Mouse (Mus musculus) midbrain, embryonic 13.5 days (tissue): ENCODE results near the gene Pxylp1. TPM values are rescaled to one million over a fixed set of nuclear protein-coding genes. Genes with fewer than 3 reads are reported as not detected.

Experiments used
- ATAC-seq: fragments of 200-750 bp; cut with Nextera tagmentation; 2 replicates; pipeline ENCODE4 v1.8.0; 2017; ENCODE audit warnings: mild to moderate bottlenecking, moderate TSS enrichment, moderate library complexity
- H3K27ac ChIP-seq: fragments of 300-500 bp; sonication (generic); 2 replicates; pipeline ENCODE4 v1.5.1; 2015; ENCODE audit warnings: inconsistent platforms, mild to moderate bottlenecking, moderate library complexity
- H3K27me3 ChIP-seq: fragments of 300-500 bp; sonication (generic); 2 replicates; pipeline ENCODE4 v1.6.1; 2015; ENCODE audit warnings: mild to moderate bottlenecking, inconsistent platforms
- H3K36me3 ChIP-seq: fragments of 300-500 bp; sonication (generic); 2 replicates; pipeline ENCODE4 v1.6.1; 2015; ENCODE audit warnings: mild to moderate bottlenecking, inconsistent platforms
- H3K4me1 ChIP-seq: fragments of 300-500 bp; sonication (generic); replicated peaks from 2 replicates; pipeline ENCODE4 v1.6.1; 2015; ENCODE audit warnings: inconsistent platforms
- H3K4me2 ChIP-seq: fragments of 300-500 bp; sonication (generic); replicated peaks from 2 replicates; pipeline ENCODE4 v1.6.1; 2015; ENCODE audit warnings: moderate library complexity, mild to moderate bottlenecking, inconsistent platforms
- H3K4me3 ChIP-seq: fragments of 300-500 bp; sonication (generic); replicated peaks from 2 replicates; pipeline ENCODE4 v1.5.1; 2015; ENCODE audit warnings: mild to moderate bottlenecking, inconsistent platforms
- H3K9ac ChIP-seq: fragments of 300-500 bp; sonication (generic); replicated peaks from 2 replicates; pipeline ENCODE4 v1.6.1; 2015; ENCODE audit warnings: mild to moderate bottlenecking, inconsistent platforms
- H3K9me3 ChIP-seq: fragments of 300-500 bp; sonication (generic); 2 replicates; pipeline ENCODE4 v1.6.1; 2016; ENCODE audit warnings: mild to moderate bottlenecking, inconsistent platforms
- WGBS: fragments of 180-500 bp; shearing (Covaris S2); methylation state at CpG from one replicate; pipeline ENCODE4 v1.1.7; 2015; 5-methylcytosine and 5-hydroxymethylcytosine counted together
- polyA plus RNA-seq: library from polyadenylated mRNA; unstranded; fragments of >200 nt; fragmentation: Nextera tagmentation; extraction: Ambion mirVana; gene quantifications from 2 replicates; pipeline ENCODE4 v1.2.1, GENCODE M21; 2015

The Pxylp1 gene
- polyA plus RNA-seq, 1 experiment from 2014 or later: 63.6 TPM

DNA sequence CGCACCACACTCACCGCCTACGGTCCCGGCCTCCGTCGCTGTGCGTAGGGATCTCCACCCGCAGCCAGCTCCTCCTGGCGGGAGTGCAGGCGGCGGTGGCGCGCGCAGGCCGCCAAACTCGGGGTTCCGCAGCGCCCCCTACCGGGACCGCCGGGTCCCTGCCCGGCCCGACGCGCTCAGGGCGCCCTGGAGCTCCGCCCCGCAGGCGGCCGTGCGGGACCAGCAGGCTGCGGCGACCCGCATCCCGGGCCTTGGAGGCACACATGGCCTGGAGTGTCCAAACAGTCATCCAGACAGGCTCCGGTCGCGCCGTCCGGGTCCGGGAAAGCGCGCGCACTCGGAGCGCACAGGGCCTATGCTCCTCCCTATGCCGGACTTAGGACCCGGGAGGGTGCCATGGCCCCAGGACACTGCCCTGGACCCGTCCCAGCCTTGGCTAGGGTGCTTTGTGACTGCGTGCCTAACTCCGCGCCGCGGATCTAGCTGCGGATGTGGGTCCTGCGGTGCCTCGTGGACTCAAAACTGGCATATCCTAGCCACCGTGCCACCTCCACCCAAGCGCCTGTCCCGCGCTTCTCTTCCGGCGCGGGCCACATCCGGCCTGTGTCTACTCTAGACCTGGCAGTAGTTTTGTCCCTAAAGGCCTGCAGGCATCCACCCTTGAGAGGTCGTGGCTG, 3.0 kb downstream of the Pxylp1 start:
- no peaks in the 10 kb centered on the region for H3K9me3 ChIP-seq
- peak overlapping the region; percentile 74 for H3K27ac ChIP-seq
- peak overlapping the region; percentile 90 for H3K9ac ChIP-seq
- peak overlapping the region; percentile 74 for H3K4me3 ChIP-seq
- no peaks in the 10 kb centered on the region for H3K36me3 ChIP-seq
- peak; percentile 84 for ATAC-seq
- H3K4me1 ChIP-seq: peaks cover 86% of the 10 kb centered on the region
- peaks cover 6% of the 10 kb centered on the region for H3K27me3 ChIP-seq
- H3K4me2 ChIP-seq: peak overlapping the region; percentile 95
- WGBS: 1% methylated on average over 66 of the region's 66 CpGs

DNA sequence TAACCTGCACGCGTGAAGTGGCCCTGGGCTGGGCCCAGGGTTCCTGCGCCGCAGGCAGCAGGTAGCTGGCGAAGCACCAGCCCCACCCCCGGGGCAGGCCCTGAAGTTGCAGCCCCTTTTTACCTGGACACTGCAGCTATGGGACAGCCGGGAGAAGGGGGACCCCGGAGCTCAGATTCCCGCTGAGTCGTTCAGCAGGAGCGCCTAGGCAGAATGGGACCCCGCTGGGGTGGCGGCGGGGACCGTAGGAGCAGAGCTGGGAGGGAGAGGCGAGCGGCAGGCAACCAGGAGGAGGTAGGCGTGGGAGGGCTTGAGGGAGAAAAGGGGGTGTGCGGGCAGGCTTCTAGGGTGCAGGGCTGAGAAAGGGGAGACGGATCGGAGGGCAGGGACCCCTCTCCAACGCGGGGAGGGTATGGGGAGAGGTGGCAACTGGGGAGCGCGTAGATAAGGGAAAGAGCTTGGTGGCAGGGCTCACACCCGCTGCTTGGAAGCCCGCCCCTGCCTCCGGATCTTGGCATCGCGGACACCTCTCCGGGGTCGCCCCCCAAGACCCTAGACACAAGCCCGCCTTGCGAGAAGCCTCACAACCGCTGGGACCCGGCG, 3.6 kb downstream of the Pxylp1 start:
- Histone ChIP-seq H3K9me3 (no peaks in the 10 kb centered on the region), H3K4me2 (peak overlapping the region; percentile 95), H3K27ac (peak overlapping the region; percentile 74), H3K4me1 (peaks cover 90% of the 10 kb centered on the region), H3K27me3 (peaks cover 6% of the 10 kb centered on the region), H3K36me3 (no peaks in the 10 kb centered on the region), H3K9ac (peak overlapping the region; percentile 90), H3K4me3 (peak overlapping the region; percentile 74)
- WGBS: under 1% methylated on average over 37 of the region's 37 CpGs
- ATAC-seq: peak; percentile 6

- Histone ChIP-seq H3K4me2 (peak overlapping the region; percentile 95), H3K9ac (peak overlapping the region; percentile 90), H3K4me3 (peak overlapping the region; percentile 74), H3K27me3 (peaks cover 6% of the 10 kb centered on the region), H3K4me1 (peaks cover 90% of the 10 kb centered on the region), H3K27ac (peak overlapping the region; percentile 21; the same call in 1 of the 2 replicates), H3K9me3 (no peaks in the 10 kb centered on the region), H3K36me3 (no peaks in the 10 kb centered on the region)
- WGBS: 5% methylated on average over 6 of the region's 6 CpGs
- peak; percentile 39 for ATAC-seq
Measured at GRCm38 (mm10) chr9:96887954-96888353, 4.5 kb downstream of the Pxylp1 start.

- peak overlapping the region; percentile 21; the same call in 1 of the 2 replicates for H3K27ac ChIP-seq
- ATAC-seq: no peak
- peak overlapping the region; percentile 74 for H3K4me3 ChIP-seq
- peaks cover 6% of the 10 kb centered on the region for H3K27me3 ChIP-seq
- peaks cover 90% of the 10 kb centered on the region for H3K4me1 ChIP-seq
- peak overlapping the region; percentile 90 for H3K9ac ChIP-seq
- peak overlapping the region; percentile 95 for H3K4me2 ChIP-seq
- H3K9me3 ChIP-seq: no peaks in the 10 kb centered on the region
- H3K36me3 ChIP-seq: no peaks in the 10 kb centered on the region
Measured at GRCm38 (mm10) chr9:96887492-96887891, 5.0 kb downstream of the Pxylp1 start.

GRCm38 (mm10) chr9:96885781-96886180, 6.7 kb downstream of the Pxylp1 start:
- Histone ChIP-seq H3K9me3 (no peaks in the 10 kb centered on the region), H3K4me1 (peaks cover 87% of the 10 kb centered on the region), H3K4me2 (peak overlapping the region; percentile 95), H3K4me3 (no peak overlapping the region), H3K27me3 (peaks cover 6% of the 10 kb centered on the region), H3K27ac (no peak overlapping the region), H3K36me3 (no peaks in the 10 kb centered on the region), H3K9ac (no peak overlapping the region)
- WGBS: 76% methylated on average over 3 of the region's 3 CpGs
- ATAC-seq: no peak

DNA sequence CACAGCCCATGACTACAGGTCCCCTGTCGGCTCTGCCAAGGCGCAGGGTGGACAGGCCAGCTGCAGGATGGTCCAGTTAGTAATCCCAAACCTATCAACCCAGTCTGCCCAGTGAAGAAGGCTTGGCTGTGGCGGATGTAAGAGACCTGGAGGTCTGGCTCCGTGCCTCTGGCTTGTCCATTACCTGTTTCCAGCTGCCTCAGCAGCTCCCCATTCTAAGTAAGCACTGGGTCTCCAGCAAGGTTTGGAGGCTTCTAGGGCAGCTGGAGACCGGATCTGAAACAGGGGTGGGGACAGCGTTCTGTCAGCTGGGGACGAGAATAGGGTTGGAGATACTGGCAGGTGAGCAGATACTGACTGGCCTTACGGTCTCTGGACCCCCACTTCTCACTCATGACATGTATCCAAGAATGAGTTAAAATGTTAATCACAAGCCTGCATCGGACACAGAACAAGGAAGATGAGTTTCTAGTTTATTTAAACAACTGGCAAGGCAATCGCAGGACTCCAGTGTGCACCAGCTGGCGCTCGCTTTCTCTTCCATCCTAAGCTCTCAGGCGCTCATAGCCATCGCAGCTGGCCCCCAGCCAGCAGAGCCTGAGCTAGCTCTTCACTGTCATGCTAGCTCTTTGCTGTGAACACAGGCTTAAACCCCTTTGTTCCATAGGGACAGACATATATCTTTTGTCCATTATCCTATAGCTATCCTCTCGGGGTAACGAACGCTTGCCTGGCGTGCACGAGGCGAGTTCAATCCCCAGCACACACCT, 9.8 kb downstream of the Pxylp1 start:
- Histone ChIP-seq H3K4me1 (peaks cover 77% of the 10 kb centered on the region), H3K9ac (peak overlapping the region; percentile 5; the same call in 1 of the 2 replicates), H3K36me3 (no peaks in the 10 kb centered on the region), H3K4me3 (no peak overlapping the region), H3K27ac (peak overlapping the region; percentile 63), H3K4me2 (peak overlapping the region; percentile 9; the same call in 1 of the 2 replicates), H3K9me3 (no peaks in the 10 kb centered on the region), H3K27me3 (no peaks in the 10 kb centered on the region)
- 66% methylated on average over 20 of the region's 20 CpGs for WGBS
- ATAC-seq: peak; percentile 59

GRCm38 (mm10) chr9:96881901-96882300, 10.6 kb downstream of the Pxylp1 start:
- H3K4me1 ChIP-seq: peaks cover 72% of the 10 kb centered on the region
- ATAC-seq: no peak
- H3K9me3 ChIP-seq: no peaks in the 10 kb centered on the region
- H3K9ac ChIP-seq: no peak overlapping the region
- H3K27ac ChIP-seq: no peak overlapping the region
- 76% methylated on average over 6 of the region's 6 CpGs for whole genome bisulfite sequencing
- no peak overlapping the region for H3K4me3 ChIP-seq
- no peak overlapping the region for H3K4me2 ChIP-seq
- H3K36me3 ChIP-seq: no peaks in the 10 kb centered on the region
- H3K27me3 ChIP-seq: no peaks in the 10 kb centered on the region

GRCm38 (mm10) chr9:96879024-96879423, 13.4 kb downstream of the Pxylp1 start:
- WGBS: 94% methylated on average over 6 of the region's 6 CpGs
- Histone ChIP-seq H3K4me3 (no peak overlapping the region), H3K4me2 (no peak overlapping the region), H3K27ac (no peak overlapping the region), H3K9ac (no peak overlapping the region), H3K36me3 (no peaks in the 10 kb centered on the region), H3K9me3 (no peaks in the 10 kb centered on the region), H3K27me3 (no peaks in the 10 kb centered on the region), H3K4me1 (peaks cover 58% of the 10 kb centered on the region)
- ATAC-seq: no peak

DNA sequence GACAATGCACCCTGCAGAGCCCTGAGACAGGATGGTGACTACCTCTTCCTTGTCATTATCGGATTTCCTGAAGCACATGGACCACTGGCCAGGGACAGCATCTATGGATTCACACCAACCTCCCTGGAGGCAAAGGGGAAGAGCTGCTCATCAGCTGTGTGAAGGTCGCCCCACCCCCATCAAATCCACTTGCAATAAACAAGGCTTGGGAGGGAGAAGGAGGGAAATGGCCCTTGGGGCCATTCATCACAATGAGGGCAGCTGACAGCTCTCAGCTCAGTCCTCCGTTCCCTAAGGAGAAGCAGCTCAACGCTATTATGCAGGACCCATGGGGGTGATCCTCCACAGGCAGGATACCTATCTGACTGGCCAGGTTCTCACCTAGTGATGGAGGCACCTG, 14.0 kb downstream of the Pxylp1 start:
- Histone ChIP-seq H3K4me3 (no peak overlapping the region), H3K9ac (no peak overlapping the region), H3K27me3 (no peaks in the 10 kb centered on the region), H3K27ac (peak overlapping the region; percentile 48; the same call in 1 of the 2 replicates), H3K36me3 (0 out of 2 replicates have a peak, but pooled peaks cover 3% of the 10 kb centered on the region), H3K4me2 (no peak overlapping the region), H3K4me1 (peaks cover 53% of the 10 kb centered on the region), H3K9me3 (no peaks in the 10 kb centered on the region)
- WGBS: 27% methylated on average over 4 of the region's 4 CpGs
- peak; percentile 25; the same call in 1 of the 2 replicates for ATAC-seq

DNA sequence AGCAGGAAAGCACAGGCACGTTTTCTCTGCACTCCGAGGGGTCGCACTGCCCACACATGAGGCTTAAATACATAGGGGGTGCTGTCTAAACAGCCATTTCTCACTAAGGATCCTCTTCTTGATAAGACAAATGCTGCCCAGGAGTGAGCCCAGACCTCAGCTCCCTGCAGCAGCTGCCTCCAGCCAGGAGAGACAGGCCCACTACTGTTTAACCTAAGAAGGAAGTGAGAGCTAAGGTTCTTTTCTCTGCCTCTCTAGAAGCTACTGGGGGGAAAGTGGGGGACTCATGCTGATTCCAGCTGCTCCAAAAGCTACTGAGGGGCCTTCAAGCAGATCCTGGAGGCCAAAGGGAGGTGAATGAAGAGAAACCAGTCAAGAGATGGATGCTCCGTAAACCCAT, 16.8 kb downstream of the Pxylp1 start:
- ATAC-seq: no peak
- Histone ChIP-seq H3K4me2 (no peak overlapping the region), H3K4me1 (peaks cover 29% of the 10 kb centered on the region), H3K36me3 (0 out of 2 replicates have a peak, but pooled peaks cover 8% of the 10 kb centered on the region), H3K9me3 (no peaks in the 10 kb centered on the region), H3K27ac (no peak overlapping the region), H3K4me3 (no peak overlapping the region), H3K9ac (no peak overlapping the region), H3K27me3 (no peaks in the 10 kb centered on the region)
- 77% methylated on average over 4 of the region's 4 CpGs for WGBS

DNA sequence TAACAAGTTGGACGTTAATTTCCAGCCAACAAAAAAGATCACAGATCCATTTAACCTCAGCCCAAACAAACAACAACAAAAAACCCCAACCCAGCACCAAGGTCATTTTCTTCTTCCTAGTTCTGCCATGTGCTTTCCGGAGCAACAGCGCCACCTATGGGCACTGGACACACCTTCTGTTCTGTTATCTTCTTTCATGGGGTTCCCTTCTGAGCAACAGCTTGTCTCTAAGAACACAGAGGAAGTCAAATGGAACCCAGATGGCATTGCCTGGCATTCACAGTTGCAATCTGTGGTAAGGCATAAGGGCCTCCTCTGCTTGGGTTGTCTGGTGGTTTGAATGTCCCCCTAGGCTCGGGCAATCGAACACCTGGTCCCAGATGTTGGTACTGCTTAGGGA, 19.4 kb downstream of the Pxylp1 start:
- H3K27me3 ChIP-seq: no peaks in the 10 kb centered on the region
- 76% methylated on average over 5 of the region's 5 CpGs for WGBS
- 0 out of 2 replicates have a peak, but pooled peaks cover 8% of the 10 kb centered on the region for H3K36me3 ChIP-seq
- H3K4me2 ChIP-seq: no peak overlapping the region
- peaks cover 17% of the 10 kb centered on the region for H3K4me1 ChIP-seq
- H3K27ac ChIP-seq: no peak overlapping the region
- H3K4me3 ChIP-seq: no peak overlapping the region
- no peak for ATAC-seq
- no peaks in the 10 kb centered on the region for H3K9me3 ChIP-seq
- H3K9ac ChIP-seq: no peak overlapping the region

DNA sequence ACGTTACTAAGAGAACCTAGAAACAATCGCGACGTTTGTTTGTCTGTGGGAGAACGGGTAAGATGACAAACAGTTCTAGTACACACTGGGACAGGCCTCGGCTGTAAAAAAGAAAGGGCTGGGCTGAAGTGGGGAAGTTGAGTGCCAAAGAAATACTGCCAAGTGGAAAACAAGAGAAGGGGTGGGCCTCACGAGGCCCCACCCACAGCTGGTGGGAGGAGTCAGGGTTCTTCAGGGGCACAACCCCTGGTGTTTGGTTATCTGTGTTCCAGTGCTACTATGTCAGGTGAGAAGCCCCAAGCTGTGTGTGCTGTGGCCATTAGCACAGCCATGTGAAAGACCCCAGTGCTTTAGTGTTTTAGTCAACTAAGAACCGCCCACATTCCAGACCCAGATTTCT, 22.4 kb downstream of the Pxylp1 start:
- Histone ChIP-seq H3K9me3 (no peaks in the 10 kb centered on the region), H3K27ac (no peak overlapping the region), H3K4me1 (peaks cover 12% of the 10 kb centered on the region), H3K27me3 (no peaks in the 10 kb centered on the region), H3K4me3 (no peak overlapping the region), H3K4me2 (no peak overlapping the region), H3K36me3 (0 out of 2 replicates have a peak, but pooled peaks cover 8% of the 10 kb centered on the region), H3K9ac (no peak overlapping the region)
- 82% methylated on average over 8 of the region's 8 CpGs for WGBS
- no peak for ATAC-seq
